Mouse (Mus musculus) kidney, embryonic 14.5 days (tissue): ENCODE measurements around the gene Pilrb1. TPM values are rescaled to one million over a fixed set of nuclear protein-coding genes. Genes with fewer than 3 reads are reported as not detected.
"Not testable (repeated sequence)": the region's sequence is repeated elsewhere in the genome, so short reads cannot be mapped to it uniquely, and the experiment has no call there.

ENCODE experiments used
- ATAC-seq: fragments of 200-750 bp; cut with Nextera tagmentation; 2 replicates; pipeline ENCODE4 v1.8.0; 2017; ENCODE audit warnings: moderate number of reproducible peaks, mild to moderate bottlenecking, moderate TSS enrichment, moderate library complexity; ENCODE audit not compliant: low FRiP score, low TSS enrichment
- H3K27ac ChIP-seq: fragments of 300-500 bp; sonication (generic); 2 replicates; pipeline ENCODE4 v1.5.1; 2014; ENCODE audit warnings: low read depth, mild to moderate bottlenecking, low read length, moderate library complexity, mixed read lengths
- H3K27me3 ChIP-seq: fragments of 300-500 bp; sonication (generic); 2 replicates; pipeline ENCODE4 v1.6.1; 2014; ENCODE audit warnings: mild to moderate bottlenecking, low read length; ENCODE audit not compliant: control insufficient read depth, insufficient read depth
- H3K36me3 ChIP-seq: fragments of 300-500 bp; sonication (generic); 2 replicates; pipeline ENCODE4 v1.6.1; 2014; ENCODE audit warnings: low read length, mixed read lengths; ENCODE audit not compliant: control insufficient read depth, insufficient read depth
- H3K4me1 ChIP-seq: fragments of 300-500 bp; sonication (generic); 2 replicates; pipeline ENCODE4 v1.6.1; 2014; ENCODE audit warnings: low read length, mixed read lengths; ENCODE audit not compliant: control insufficient read depth, insufficient read depth
- H3K4me2 ChIP-seq: fragments of 300-500 bp; sonication (generic); replicated peaks from 2 replicates; pipeline ENCODE4 v1.6.1; 2014; ENCODE audit warnings: low read depth, mild to moderate bottlenecking, low read length
- H3K4me3 ChIP-seq: fragments of 300-500 bp; sonication (generic); 2 replicates; pipeline ENCODE4 v1.5.1; 2014; ENCODE audit warnings: mild to moderate bottlenecking, low read length
- H3K9ac ChIP-seq: fragments of 300-500 bp; sonication (generic); 2 replicates; pipeline ENCODE4 v1.6.1; 2014; ENCODE audit warnings: low read depth, mild to moderate bottlenecking, low read length, moderate library complexity
- H3K9me3 ChIP-seq: fragments of 300-500 bp; sonication (generic); 2 replicates; pipeline ENCODE4 v1.6.1; 2016; ENCODE audit warnings: low read length; ENCODE audit not compliant: control insufficient read depth
- WGBS: fragments of 180-500 bp; shearing (Covaris S2); extraction: QIAGEN DNeasy Blood & Tissue Kit; methylation state at CpG from one replicate; pipeline ENCODE4 v1.1.7; 2014; 5-methylcytosine and 5-hydroxymethylcytosine counted together
- polyA plus RNA-seq: library from polyadenylated mRNA; unstranded; fragments of >200 nt; fragmentation: Nextera tagmentation; extraction: Ambion mirVana; gene quantifications from 2 replicates; pipeline ENCODE4 v1.2.1, GENCODE M21; 2014

Pilrb1 gene
- polyA plus RNA-seq, 1 experiment from 2014 or later: 0.31 TPM

DNA sequence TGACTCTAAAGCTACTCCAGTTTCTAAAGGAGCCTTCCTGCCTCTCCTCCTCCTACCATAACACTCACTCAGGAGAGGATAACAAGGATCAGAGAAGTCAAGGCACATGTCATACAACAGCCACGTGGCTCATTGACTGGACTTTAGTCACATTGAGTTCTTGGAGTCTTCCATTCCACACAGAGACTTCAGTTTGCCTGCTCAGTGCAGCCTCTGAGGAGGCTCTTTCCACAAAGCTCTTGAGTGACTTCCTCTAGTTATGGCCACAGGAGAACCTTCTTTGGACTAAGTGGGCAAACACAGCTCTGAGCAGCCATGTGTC lies 14.4 kb upstream of the Pilrb1 start:
- not testable (repeated sequence) for H3K27ac ChIP-seq, H3K36me3 ChIP-seq, H3K9ac ChIP-seq, H3K4me3 ChIP-seq, H3K27me3 ChIP-seq, ATAC-seq, H3K4me2 ChIP-seq, H3K4me1 ChIP-seq, H3K9me3 ChIP-seq
- 44% methylated on average over 1 of the region's 1 CpGs for WGBS

DNA sequence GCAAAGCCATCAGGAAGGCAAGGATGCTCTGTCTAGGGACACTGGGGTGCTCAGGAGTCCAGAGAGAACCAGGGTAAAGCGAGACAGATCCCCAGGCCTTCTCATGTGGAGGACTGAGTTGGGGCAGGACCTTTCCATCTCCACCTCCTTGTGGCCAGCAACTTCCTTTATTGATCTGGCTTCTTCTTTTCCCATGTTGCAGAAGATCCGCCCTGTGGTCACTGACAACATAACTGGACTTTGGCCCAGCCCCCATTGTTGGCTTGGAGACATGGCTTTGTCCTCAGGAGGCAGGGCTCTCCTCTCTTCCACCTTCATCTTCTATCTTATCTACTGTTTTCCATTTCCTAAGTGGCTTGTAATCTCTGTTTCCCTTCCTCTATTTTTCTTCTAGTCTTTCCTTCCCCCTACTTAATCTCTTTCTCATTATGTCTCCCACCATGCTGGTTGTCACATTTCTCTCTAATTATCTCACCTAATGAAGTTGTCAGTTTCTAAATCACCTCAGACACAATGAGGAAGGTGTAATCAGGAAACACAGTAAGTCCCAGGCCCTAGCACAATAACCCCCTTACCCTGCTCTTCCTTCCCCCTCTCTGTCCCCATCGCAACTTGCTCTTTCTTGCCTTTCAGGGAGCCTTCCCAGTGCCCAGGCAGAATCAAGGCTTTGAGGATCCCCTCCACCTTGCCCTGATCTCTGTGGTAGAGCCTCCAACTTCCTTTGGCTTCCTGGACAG lies 13.9 kb upstream of the Pilrb1 start, which contains the start of gene Pilrb2:
Gene Pilrb2, minus strand, starts transcription at position 172 of the 737 bp plus-strand sequence.
- 81% methylated on average over 2 of the region's 3 CpGs for WGBS
- not testable (repeated sequence) for H3K9me3 ChIP-seq, ATAC-seq

DNA sequence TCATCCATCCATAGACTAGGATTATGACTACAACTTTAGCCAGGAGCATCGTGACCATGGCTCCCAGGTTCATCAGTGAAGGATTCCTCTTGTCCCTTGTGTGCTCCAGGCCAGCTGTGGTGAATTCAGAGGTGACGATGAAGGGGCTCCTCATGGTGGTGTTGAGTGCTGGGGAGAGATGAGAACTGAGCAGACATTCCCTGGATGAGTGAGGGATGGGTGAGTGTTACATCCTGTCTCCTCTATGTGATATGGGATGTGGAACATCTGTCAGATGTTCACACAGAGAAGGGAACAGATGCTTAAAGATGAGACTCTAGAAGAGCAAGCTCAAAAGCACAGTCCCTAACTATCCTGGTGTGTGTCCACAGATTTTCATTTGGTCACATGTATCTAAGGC lies 10.7 kb upstream of the Pilrb1 start:
- H3K9ac ChIP-seq, ATAC-seq, H3K27ac ChIP-seq, H3K4me3 ChIP-seq, H3K4me2 ChIP-seq, H3K27me3 ChIP-seq, H3K36me3 ChIP-seq, H3K4me1 ChIP-seq, H3K9me3 ChIP-seq: not testable (repeated sequence)
- 80% methylated on average over 2 of the region's 2 CpGs for WGBS

More for the DNA sequence above, 13.9 kb upstream of the Pilrb1 start, which contains the start of gene Pilrb2:
- not testable (repeated sequence) for H3K9ac ChIP-seq, H3K27me3 ChIP-seq, H3K4me1 ChIP-seq, H3K36me3 ChIP-seq, H3K4me2 ChIP-seq, H3K4me3 ChIP-seq, H3K27ac ChIP-seq

DNA sequence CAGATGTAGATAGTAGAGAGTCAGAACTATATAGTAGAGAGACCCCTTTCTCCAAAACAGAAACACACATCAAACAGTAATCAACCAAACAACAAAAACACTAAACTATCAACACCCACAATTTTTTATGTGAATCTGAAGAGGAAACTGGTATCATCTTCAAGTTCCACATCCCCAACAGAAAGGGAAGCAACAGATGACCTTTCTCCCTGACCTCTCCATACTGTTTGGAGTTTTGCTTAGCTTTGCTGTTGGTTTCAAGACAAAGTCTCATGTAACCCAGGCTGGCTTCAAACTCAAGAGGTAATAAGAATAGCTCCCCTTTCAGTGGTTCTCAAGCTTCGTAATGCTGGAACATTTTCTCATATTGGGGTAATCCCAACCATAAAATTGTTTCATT lies 6.1 kb upstream of the Pilrb1 start:
- not testable (repeated sequence) for H3K36me3 ChIP-seq, H3K9ac ChIP-seq
- WGBS: 91% methylated on average over 1 of the region's 1 CpGs

DNA sequence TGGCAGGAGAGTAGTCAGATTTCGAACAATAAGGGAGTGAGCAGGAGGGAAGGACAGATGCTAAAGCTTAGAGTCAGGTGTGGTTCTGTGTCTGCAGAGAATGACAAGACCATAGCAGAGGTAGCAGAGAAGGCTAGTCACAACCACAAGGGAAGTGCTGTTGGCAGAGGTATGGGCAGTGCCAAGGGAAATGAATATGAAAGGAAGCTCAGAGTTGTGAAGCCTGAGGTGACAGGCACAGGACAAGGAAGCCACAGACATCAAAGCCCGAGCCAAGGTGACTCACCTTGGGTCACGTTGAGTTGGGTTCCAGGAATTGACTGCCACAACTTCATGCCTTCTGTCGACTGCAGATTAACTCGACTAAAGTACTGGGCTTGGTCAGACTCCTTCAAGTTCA lies 1.0 kb downstream of the Pilrb1 start:
- not testable (repeated sequence) for H3K4me1 ChIP-seq, H3K27ac ChIP-seq, H3K4me3 ChIP-seq, H3K27me3 ChIP-seq, H3K9ac ChIP-seq, ATAC-seq, H3K36me3 ChIP-seq, H3K9me3 ChIP-seq, H3K4me2 ChIP-seq
- 76% methylated on average over 4 of the region's 5 CpGs for WGBS

More for the DNA sequence above, 6.1 kb upstream of the Pilrb1 start:
- H3K4me3 ChIP-seq, H3K4me1 ChIP-seq, H3K9me3 ChIP-seq, H3K27ac ChIP-seq, H3K4me2 ChIP-seq, ATAC-seq, H3K27me3 ChIP-seq: not testable (repeated sequence)

DNA sequence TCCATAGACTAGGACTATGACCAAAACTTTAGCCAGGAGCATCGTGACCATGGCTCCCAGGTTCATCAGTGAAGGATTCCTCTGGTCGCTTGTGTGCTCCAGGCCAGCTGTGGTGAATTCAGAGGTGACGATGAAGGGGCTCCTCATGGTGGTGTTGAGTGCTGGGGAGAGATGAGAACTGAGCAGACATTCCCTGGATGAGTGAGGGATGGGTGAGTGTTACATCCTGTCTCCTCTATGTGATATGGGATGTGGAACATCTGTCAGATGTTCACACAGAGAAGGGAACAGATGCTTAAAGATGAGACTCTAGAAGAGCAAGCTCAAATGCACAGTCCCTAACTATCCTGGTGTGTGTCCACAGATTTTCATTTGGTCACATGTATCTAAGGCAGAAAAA lies 3.0 kb downstream of the Pilrb1 start:
- H3K9ac ChIP-seq, H3K4me1 ChIP-seq, H3K36me3 ChIP-seq, ATAC-seq, H3K4me3 ChIP-seq, H3K27ac ChIP-seq, H3K27me3 ChIP-seq, H3K4me2 ChIP-seq, H3K9me3 ChIP-seq: not testable (repeated sequence)
- 71% methylated on average over 3 of the region's 3 CpGs for WGBS

DNA sequence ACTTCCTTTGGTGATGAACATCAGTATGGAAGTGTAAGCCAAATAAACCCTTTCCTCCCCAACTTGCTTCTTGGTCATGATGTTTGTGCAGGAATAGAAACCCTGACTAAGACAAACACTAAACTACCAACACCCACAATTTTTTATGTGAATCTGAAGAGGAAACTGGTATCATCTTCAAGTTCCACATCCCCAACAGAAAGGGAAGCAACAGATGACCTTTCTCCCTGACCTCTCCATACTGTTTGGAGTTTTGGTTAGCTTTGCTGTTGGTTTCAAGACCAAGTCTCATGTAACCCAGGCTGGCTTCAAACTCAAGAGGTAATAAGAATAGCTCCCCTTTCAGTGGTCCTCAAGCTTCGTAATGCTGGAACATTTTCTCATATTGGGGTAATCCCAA lies 7.6 kb downstream of the Pilrb1 start:
- H3K4me2 ChIP-seq, ATAC-seq, H3K9me3 ChIP-seq, H3K36me3 ChIP-seq, H3K27ac ChIP-seq, H3K27me3 ChIP-seq, H3K4me1 ChIP-seq, H3K4me3 ChIP-seq, H3K9ac ChIP-seq: not testable (repeated sequence)
- WGBS: 89% methylated on average over 1 of the region's 1 CpGs

DNA sequence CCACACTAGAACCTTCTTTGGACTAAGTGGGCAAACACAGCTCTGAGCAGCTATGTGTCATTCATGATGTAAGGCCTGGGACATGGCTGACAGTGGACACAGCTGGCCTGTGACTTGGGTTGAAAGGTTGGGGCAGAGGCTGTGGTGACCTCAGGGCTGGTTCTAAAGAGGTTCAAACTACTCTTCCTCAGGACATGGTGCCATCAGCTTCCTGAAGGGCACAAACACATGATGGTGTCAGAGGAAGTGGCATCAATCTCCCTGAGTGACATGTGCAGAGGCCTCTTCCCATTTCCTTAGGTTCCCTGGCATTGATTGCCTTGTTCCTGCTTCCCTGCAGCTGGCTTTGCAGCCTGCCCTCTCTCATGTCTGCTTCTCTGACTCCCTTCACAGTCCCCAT lies 20.8 kb downstream of the Pilrb1 start:
- H3K4me1 ChIP-seq, H3K4me2 ChIP-seq, H3K27ac ChIP-seq, H3K36me3 ChIP-seq, H3K4me3 ChIP-seq, H3K27me3 ChIP-seq, ATAC-seq, H3K9ac ChIP-seq, H3K9me3 ChIP-seq: not testable (repeated sequence)

DNA sequence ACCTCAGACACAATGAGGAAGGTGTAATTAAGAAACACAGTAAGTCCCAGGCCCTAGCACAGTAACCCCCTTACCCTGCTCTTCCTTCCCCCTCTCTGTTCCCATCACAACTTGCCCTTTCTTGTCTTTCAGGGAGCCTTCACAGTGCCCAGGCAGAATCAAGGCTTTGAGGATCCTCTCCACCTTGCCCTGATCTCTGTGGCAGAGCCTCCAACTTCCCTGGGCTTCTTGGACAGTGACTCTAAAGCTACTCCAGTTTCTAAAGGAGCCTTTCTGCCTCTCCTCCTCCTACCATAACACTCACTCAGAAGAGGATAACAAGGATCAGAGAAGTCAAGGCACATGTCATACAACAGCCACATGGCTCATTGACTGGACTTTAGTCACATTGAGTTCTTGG lies 21.3 kb downstream of the Pilrb1 start:
- no peak overlapping the region for H3K4me2 ChIP-seq
- H3K27ac ChIP-seq: no peak overlapping the region
- H3K9ac ChIP-seq: no peak overlapping the region
- H3K27me3 ChIP-seq: no peaks in the 10 kb centered on the region
- H3K4me3 ChIP-seq: no peak overlapping the region
- no peak for ATAC-seq
- H3K4me1 ChIP-seq: no peaks in the 10 kb centered on the region
- no peaks in the 10 kb centered on the region for H3K36me3 ChIP-seq
- H3K9me3 ChIP-seq: no peaks in the 10 kb centered on the region
